Mouse (Mus musculus) stomach, postnatal 0 days (tissue): ENCODE data around the gene 9430097D07Rik.

Experiments
- CTCF ChIP-seq: IDR thresholded peaks from 2 replicates; pipeline ENCODE4 v1.5.1; 2016; ENCODE audit warnings: antibody characterized with exemption, low read depth, mild to moderate bottlenecking, moderate library complexity
- EP300 ChIP-seq: optimal IDR thresholded peaks from 2 replicates; pipeline ENCODE3; 2016; ENCODE audit warnings: antibody characterized with exemption

DNA sequence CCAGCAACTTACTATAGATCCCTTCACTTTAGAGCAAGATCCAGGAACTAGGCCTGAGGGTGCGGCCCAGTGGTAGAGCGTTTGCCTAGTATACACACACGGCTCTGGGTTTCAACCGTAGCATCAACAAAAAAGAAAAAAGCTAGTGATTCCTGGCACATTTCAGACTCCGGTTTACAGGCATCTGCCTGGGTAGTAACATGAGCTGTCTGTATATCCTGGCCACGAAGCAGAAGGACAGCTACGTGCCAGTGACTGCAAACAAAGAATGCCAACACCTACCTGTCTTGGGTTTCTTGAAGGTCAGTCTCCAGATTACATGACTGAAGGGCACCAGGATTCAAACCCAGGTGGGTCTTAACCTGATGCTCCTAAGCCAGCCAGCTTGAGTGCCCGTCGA lies 26.3 kb downstream of the 9430097D07Rik start:
- TF ChIP-seq CTCF: no peak
- TF ChIP-seq EP300: no peak
